Mouse (Mus musculus): ENCODE measurements at regions not wholly inside any gene's neighbourhood (a gene's known extent, or its start where the extent isn't known, plus 50 kb on each side); places are given as distances from the start of the nearest gene placed in this dataset.
A peak's percentile ranks its signal among the peaks of the same experiment; 100 is the strongest.

- no peak for TF ChIP-seq CTCF (IDR thresholded peaks at IDR 0.05)
- no peak overlapping the region for H3K27ac ChIP-seq
- peak overlapping the region; percentile 24; the same call in 1 of the 2 replicates for H3K4me3 ChIP-seq
- DNase-seq = peak; percentile 21
- intact Hi-C loops (cut with DNase I) = no loop called here
Observed at GRCm38 (mm10) chrX:145758406-145758805, 253.4 kb upstream of the Amot start.

GRCm38 (mm10) chrX:145753427-145753826 is 248.4 kb upstream of the Amot start:
- no peak for TF ChIP-seq CTCF (IDR thresholded peaks at IDR 0.05)
- intact Hi-C loops (cut with DNase I) = no loop called here
- no peak for DNase-seq
- Histone ChIP-seq H3K4me3 (no peak overlapping the region), H3K27ac (no peak overlapping the region)

Data from gastrocnemius, adult 2 months (tissue).